27 mouse cellular contexts compared by ENCODE assay signal in the genomic region with DNA sequence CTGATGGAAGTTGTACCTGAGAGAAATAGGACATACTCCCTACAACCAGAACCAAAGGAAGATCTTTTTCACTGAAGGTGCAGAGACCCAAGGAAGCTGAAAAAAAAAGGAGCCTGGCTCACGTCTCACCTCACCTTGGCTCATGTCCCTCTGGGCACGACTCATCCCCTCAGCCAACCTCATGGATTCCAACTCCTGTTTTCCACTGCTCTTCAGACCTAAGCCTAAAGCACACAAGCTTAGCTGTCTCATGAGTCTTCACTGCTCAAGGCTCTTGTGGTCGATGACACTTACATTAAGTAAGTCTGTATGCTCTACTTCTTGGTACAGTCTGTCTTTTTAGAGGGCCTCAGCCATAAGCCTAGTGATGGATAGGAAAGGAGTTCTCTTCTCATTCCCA.
"Had no signal": no experiment of that assay in that cellular context is flagged by ENCODE, and none has a peak within 500 bp of the region (broad histone marks: within the 10 kb centered on the region; RNA-seq: fewer than 3 reads in every experiment).

No protein-coding gene starts in this region.

- H3K27ac ChIP-seq: gastrocnemius, adult 2 months; heart, adult 2 months; heart, embryonic 10.5 days; hindbrain, embryonic 10.5 days; hindbrain, embryonic 12.5 days; hindbrain, embryonic 14.5 days; kidney, embryonic 15.5 days; kidney, postnatal 0 days; left cerebral cortex, adult 2 months; limb, embryonic 10.5 days; limb, embryonic 12.5 days; liver, embryonic 13.5 days; liver, embryonic 15.5 days had no signal

- H3K4me3 ChIP-seq: gastrocnemius, adult 2 months; heart, adult 2 months; heart, embryonic 10.5 days; heart, embryonic 12.5 days; hindbrain, embryonic 10.5 days; hindbrain, embryonic 12.5 days; kidney, embryonic 15.5 days; left cerebral cortex, adult 2 months; limb, embryonic 10.5 days; limb, embryonic 12.5 days; liver, embryonic 13.5 days; liver, embryonic 15.5 days had no signal

- H3K4me1 ChIP-seq: heart, embryonic 10.5 days; liver, embryonic 15.5 days had no signal

- ATAC-seq: hindbrain, embryonic 16.5 days; intestine, embryonic 16.5 days; liver, postnatal 0 days had no signal

- DNase-seq: gastrocnemius, adult 2 months; gastrocnemius, postnatal 10 days; gastrocnemius, postnatal 25 days; heart, adult 2 months; heart, postnatal 10 days; heart, postnatal 4 days; kidney, adult 11 months; kidney, adult 2 months; kidney, adult 9 months; kidney, postnatal 14 days; kidney, postnatal 36 days; liver; liver, embryonic 13.5 days; liver, postnatal 0 days had no signal
